Mouse (Mus musculus): ENCODE results near the gene Gpr22. TPM values are rescaled to one million over a fixed set of nuclear protein-coding genes. Genes with fewer than 3 reads are reported as not detected.
A peak's percentile ranks its signal among the peaks of the same experiment; 100 is the strongest.

Gene Gpr22
- 12.9 and 16.4 TPM in 2 replicates for polyA plus RNA-seq (2015; fragmentation: Nextera tagmentation; extraction: Ambion mirVana)

- peaks cover 12% of the 10 kb centered on the region for H3K4me1 ChIP-seq
- peak within 1 kb of the TSS; percentile 78 for H3K27ac ChIP-seq (replicated peaks)
- no peaks in the 10 kb centered on the region for H3K27me3 ChIP-seq (replicated peaks)
- WGBS = 23% methylated on average over 6 of the region's 6 CpGs
- ATAC-seq (ENCODE audit: extremely low read depth, insufficient number of reproducible peaks, low FRiP score, low TSS enrichment) = no peak
- no peaks in the 10 kb centered on the region for H3K9me3 ChIP-seq
- peaks cover 12% of the 10 kb centered on the region for H3K36me3 ChIP-seq
- peak within 1 kb of the TSS; percentile 60 for H3K4me3 ChIP-seq
- peak within 1 kb of the TSS; percentile 65 for H3K4me2 ChIP-seq
- H3K9ac ChIP-seq = peak within 1 kb of the TSS; percentile 85
These were observed at the start of gene Gpr22 for GRCm38 (mm10) chr12:31713600-31713999. Gene Gpr22 (minus strand): TSS chr12:31713947.

DNA sequence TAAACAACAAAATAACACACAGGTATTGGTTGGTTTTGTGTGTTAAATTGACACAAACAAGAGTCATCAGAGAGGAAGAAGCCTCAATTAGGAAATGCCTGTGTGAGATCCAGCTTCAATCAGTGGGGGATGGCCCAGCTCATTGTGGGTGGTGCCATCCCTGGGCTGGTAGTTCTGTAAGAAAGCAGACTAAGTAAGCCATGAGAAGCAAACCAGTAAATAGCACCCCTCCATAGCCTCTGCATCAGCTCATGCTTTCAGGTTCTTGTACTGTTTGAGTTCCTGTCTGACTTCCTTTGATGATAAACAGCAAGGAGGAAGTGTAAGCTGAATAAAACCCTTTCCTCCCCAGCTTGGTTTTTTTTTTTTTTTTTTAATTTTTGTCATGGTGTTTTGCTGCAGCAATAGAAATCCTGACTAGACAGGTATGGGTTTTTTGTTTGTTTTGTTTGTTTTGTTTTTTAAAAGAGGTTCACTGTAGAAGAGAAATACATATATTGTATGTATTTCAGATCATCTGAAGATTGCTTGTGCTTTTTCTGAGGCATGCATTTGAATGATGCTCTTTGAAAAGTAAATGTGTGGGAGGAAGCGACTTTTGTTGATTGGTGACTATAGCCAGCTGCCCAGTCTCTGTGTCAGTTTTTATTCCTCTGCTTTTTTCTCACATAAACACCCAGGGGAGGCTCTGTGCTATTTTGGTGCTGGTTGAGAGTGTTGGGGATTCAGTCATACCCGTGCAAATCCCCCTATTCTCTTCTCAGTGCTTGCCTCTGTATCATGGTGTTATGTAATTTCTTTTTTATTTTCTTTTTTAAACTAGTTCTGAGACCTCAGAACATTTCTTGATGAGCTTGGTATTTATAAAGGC, 42.4 kb upstream of the Gpr22 start:
- no peak overlapping the region for H3K27ac ChIP-seq (replicated peaks)
- H3K4me3 ChIP-seq = no peak overlapping the region
- no peaks in the 10 kb centered on the region for H3K9me3 ChIP-seq
- peaks cover 20% of the 10 kb centered on the region for H3K4me1 ChIP-seq
- H3K9ac ChIP-seq = no peak overlapping the region
- H3K4me2 ChIP-seq = no peak overlapping the region
- no peaks in the 10 kb centered on the region for H3K27me3 ChIP-seq (replicated peaks)
- peaks cover 3% of the 10 kb centered on the region; the same call in 1 of the 2 replicates for H3K36me3 ChIP-seq
- WGBS = 38% methylated on average over 2 of the region's 2 CpGs
- ATAC-seq (ENCODE audit: extremely low read depth, insufficient number of reproducible peaks, low FRiP score, low TSS enrichment) = no peak

- ATAC-seq (ENCODE audit: extremely low read depth, insufficient number of reproducible peaks, low FRiP score, low TSS enrichment) = no peak
These were observed 40.7 kb upstream of the Gpr22 start for GRCm38 (mm10) chr12:31754465-31754864.

DNA sequence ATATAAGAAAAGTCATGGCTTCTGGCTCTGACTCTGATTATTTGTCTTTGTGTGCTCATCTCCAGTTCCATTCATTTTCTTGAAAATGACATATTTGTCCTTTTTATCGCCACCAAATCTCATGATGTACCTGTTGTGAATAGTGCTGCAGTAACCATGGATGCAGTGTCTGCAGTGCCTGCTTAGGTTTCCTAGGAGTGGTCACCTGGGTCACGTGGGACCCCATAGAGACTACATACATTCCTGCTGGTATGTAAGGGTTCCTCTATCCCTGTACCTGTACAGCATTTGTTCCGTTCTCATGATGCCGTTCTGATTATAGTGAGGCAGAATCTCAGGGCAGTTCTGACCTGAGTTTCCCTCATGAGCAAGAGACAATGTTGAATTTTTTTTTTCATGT, 36.1 kb upstream of the Gpr22 start:
- Histone ChIP-seq H3K4me1 (no peaks in the 10 kb centered on the region), H3K27me3 (replicated peaks) (no peaks in the 10 kb centered on the region), H3K36me3 (peaks cover 7% of the 10 kb centered on the region), H3K4me3 (no peak overlapping the region), H3K9me3 (no peaks in the 10 kb centered on the region), H3K9ac (no peak overlapping the region), H3K4me2 (no peak overlapping the region), H3K27ac (replicated peaks) (no peak overlapping the region)
- no peak for ATAC-seq (ENCODE audit: extremely low read depth, insufficient number of reproducible peaks, low FRiP score, low TSS enrichment)
- 93% methylated on average over 4 of the region's 4 CpGs for WGBS

More at GRCm38 (mm10) chr12:31754465-31754864, 40.7 kb upstream of the Gpr22 start:
- Histone ChIP-seq H3K4me2 (no peak overlapping the region), H3K4me1 (peaks cover 14% of the 10 kb centered on the region), H3K9me3 (no peaks in the 10 kb centered on the region), H3K36me3 (no peaks in the 10 kb centered on the region), H3K4me3 (no peak overlapping the region), H3K9ac (no peak overlapping the region), H3K27me3 (replicated peaks) (no peaks in the 10 kb centered on the region), H3K27ac (replicated peaks) (no peak overlapping the region)
- WGBS = 63% methylated on average over 2 of the region's 2 CpGs

- H3K4me1 ChIP-seq = no peaks in the 10 kb centered on the region
- ATAC-seq (ENCODE audit: extremely low read depth, insufficient number of reproducible peaks, low FRiP score, low TSS enrichment) = no peak
- H3K9ac ChIP-seq = no peak overlapping the region
- H3K9me3 ChIP-seq = peaks cover 6% of the 10 kb centered on the region; the same call in 1 of the 2 replicates
- H3K4me3 ChIP-seq = no peak overlapping the region
- H3K4me2 ChIP-seq = no peak overlapping the region
- H3K36me3 ChIP-seq = peaks cover 12% of the 10 kb centered on the region
- 80% methylated on average over 8 of the region's 8 CpGs for WGBS
- H3K27ac ChIP-seq (replicated peaks) = no peak overlapping the region
- no peaks in the 10 kb centered on the region for H3K27me3 ChIP-seq (replicated peaks)
These were observed 33.6 kb upstream of the Gpr22 start for GRCm38 (mm10) chr12:31747301-31747700.

DNA sequence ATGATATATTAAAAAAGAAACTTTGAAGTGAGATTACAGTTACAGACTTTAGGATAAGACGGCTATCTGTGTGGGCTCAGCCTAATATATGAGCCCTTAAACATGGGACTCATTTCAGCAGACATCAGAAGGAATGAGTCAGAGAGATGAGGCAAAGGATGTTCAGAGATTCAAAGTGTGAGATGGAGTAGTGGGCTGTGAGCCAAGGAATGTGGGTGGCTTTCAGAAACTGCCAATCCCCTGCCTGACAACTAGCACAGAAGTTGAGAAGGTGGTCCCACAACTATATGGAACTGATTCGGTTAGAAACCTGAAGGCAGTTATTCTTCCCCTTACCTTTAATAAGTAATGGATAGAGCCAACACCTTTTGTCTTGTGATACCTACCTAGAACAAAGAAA, 20.9 kb upstream of the Gpr22 start:
- Histone ChIP-seq H3K9ac (no peak overlapping the region), H3K4me1 (peaks cover 10% of the 10 kb centered on the region), H3K9me3 (no peaks in the 10 kb centered on the region), H3K4me3 (no peak overlapping the region), H3K36me3 (no peaks in the 10 kb centered on the region), H3K27ac (replicated peaks) (no peak overlapping the region), H3K4me2 (no peak overlapping the region), H3K27me3 (replicated peaks) (no peaks in the 10 kb centered on the region)
- no peak for ATAC-seq (ENCODE audit: extremely low read depth, insufficient number of reproducible peaks, low FRiP score, low TSS enrichment)
- 71% methylated on average over 2 of the region's 2 CpGs for WGBS

DNA sequence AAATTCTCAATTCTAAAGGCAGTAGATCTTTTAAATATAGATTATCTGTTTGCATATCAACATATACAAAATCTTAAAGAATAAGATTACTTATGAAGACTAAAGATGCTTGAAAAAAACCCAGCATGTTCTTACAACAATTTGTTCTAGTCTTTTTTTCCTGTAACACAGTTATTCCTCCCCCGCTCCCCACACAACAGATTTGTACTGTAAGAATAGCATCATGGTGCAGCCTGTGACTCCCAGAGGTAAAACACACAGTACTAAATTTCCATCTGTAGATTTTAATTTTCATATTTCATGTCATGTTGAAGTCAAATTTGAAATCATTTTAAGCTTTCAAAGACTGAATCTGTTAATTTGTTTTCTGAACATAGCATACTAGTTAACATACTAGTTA, 16.4 kb upstream of the Gpr22 start:
- H3K4me1 ChIP-seq = peaks cover 23% of the 10 kb centered on the region
- no peak for ATAC-seq (ENCODE audit: extremely low read depth, insufficient number of reproducible peaks, low FRiP score, low TSS enrichment)
- no peak overlapping the region for H3K27ac ChIP-seq (replicated peaks)
- H3K4me2 ChIP-seq = no peak overlapping the region
- no peak overlapping the region for H3K9ac ChIP-seq
- no peak overlapping the region for H3K4me3 ChIP-seq
- no peaks in the 10 kb centered on the region for H3K9me3 ChIP-seq
- no peaks in the 10 kb centered on the region for H3K27me3 ChIP-seq (replicated peaks)
- no peaks in the 10 kb centered on the region for H3K36me3 ChIP-seq
- 85% methylated on average over 1 of the region's 1 CpGs for WGBS

DNA sequence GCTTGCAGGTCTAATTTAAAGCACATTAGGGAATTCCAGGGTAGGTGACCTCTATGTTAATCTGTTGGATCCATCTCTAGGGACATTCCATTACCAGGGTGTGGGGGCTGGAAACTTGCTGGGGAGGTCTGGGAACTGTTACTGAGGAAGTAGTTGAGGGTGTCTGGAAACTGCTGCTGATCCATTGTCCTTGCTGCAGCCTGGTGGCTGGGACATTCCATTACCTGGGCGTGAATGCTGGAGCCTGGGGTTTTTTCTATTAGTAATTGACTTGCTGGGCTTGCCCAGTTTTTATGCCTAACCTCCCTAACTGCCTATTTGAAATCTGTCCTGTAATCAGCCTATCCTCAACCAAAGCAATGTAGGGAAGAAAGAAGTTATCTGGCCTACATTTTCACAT, 13.0 kb upstream of the Gpr22 start:
- ATAC-seq (ENCODE audit: extremely low read depth, insufficient number of reproducible peaks, low FRiP score, low TSS enrichment) = no peak
- H3K36me3 ChIP-seq = peaks cover 4% of the 10 kb centered on the region; the same call in 1 of the 2 replicates
- H3K4me3 ChIP-seq = no peak overlapping the region
- H3K9ac ChIP-seq = no peak overlapping the region
- H3K27me3 ChIP-seq (replicated peaks) = no peaks in the 10 kb centered on the region
- no peaks in the 10 kb centered on the region for H3K9me3 ChIP-seq
- H3K27ac ChIP-seq (replicated peaks) = peak overlapping the region; percentile 82
- peaks cover 19% of the 10 kb centered on the region for H3K4me1 ChIP-seq
- WGBS = 28% methylated on average over 1 of the region's 1 CpGs
- no peak overlapping the region for H3K4me2 ChIP-seq

DNA sequence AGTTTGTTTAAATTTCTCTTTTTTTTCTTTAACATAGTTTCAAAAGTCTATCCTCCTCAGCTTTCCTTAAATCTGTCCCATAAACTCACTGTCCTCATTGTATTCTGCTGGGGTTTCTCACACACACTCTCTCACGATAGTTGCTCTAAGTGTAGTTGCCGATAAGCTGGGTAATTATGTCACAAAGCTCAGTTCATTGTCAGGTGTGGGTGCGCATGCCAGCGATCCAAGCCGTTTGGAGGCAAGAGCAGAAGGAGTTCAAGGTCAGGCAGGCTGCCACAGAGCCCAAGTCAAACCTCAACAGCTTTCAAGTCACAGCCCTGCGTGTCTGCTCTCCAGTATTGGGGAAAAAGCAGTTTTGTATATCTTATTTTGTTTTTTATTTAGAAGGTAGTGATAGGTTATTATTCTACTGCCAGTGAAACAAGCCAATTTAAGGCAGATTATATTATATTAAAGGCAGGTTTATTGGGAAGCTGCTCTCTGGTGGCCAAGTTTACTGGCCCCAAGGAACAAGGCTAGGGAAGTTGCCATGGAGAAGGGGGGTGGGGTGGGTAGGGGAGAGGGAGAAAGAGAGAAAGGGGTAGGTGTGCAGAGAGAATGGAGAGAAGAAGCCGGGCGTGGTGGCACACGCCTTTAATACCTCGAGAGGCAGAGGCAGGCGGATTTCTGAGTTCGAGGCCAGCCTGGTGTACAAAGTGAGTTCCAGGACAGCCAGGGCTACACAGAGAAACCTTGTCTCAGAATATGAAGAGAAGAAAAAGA, 11.9 kb upstream of the Gpr22 start:
- ATAC-seq (ENCODE audit: extremely low read depth, insufficient number of reproducible peaks, low FRiP score, low TSS enrichment) = peak; percentile 58; the same call in 1 of the 2 replicates
- H3K4me1 ChIP-seq = peaks cover 26% of the 10 kb centered on the region
- H3K27me3 ChIP-seq (replicated peaks) = no peaks in the 10 kb centered on the region
- peaks cover 4% of the 10 kb centered on the region; the same call in 1 of the 2 replicates for H3K36me3 ChIP-seq
- no peak overlapping the region for H3K4me2 ChIP-seq
- H3K4me3 ChIP-seq = no peak overlapping the region
- H3K9me3 ChIP-seq = no peaks in the 10 kb centered on the region
- no peak overlapping the region for H3K9ac ChIP-seq
- peak overlapping the region; percentile 82 for H3K27ac ChIP-seq (replicated peaks)
- WGBS = 60% methylated on average over 12 of the region's 12 CpGs

GRCm38 (mm10) chr12:31724576-31724975, 10.8 kb upstream of the Gpr22 start:
- WGBS = 83% methylated on average over 3 of the region's 3 CpGs
- Histone ChIP-seq H3K27me3 (replicated peaks) (no peaks in the 10 kb centered on the region), H3K36me3 (peaks cover 4% of the 10 kb centered on the region; the same call in 1 of the 2 replicates), H3K4me2 (no peak overlapping the region), H3K27ac (replicated peaks) (peak overlapping the region; percentile 69; the same call in 1 of the 2 replicates), H3K4me3 (no peak overlapping the region), H3K9ac (no peak overlapping the region), H3K9me3 (no peaks in the 10 kb centered on the region), H3K4me1 (peaks cover 35% of the 10 kb centered on the region)
- no peak for ATAC-seq (ENCODE audit: extremely low read depth, insufficient number of reproducible peaks, low FRiP score, low TSS enrichment)

DNA sequence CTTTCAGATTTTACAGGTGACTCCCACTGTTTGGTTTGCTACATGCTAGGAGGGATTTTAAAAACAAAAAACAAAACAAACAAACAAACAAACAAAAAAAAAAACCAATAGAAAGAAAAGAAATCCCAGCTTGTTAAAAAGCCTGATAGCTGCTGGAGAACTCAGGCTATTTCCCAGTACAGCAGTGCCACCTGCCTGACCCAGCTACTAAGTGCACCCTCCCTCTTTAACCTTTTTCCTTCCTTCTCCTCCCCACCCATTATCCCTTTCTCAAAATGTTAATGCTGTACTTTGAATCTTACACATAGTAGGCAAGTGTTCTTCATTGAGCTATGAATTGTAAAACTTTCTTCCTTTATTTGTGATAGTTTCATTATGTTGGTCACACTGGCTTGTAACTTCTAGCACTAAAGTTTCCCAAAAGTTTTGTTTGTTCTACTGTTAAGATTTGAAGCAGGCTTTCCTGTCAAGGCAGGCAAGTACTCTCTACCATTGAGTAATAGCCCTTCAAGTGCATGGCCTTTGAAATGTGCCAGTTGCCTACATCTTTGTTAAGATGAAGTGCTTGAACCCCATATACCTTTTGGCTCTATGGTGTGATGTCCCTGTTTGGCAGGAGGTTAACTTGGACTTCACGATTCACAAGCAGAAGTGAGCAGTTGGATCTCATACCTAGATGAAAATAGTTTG, 6.0 kb upstream of the Gpr22 start:
- peaks cover 3% of the 10 kb centered on the region; the same call in 1 of the 2 replicates for H3K36me3 ChIP-seq
- no peaks in the 10 kb centered on the region for H3K27me3 ChIP-seq (replicated peaks)
- H3K9me3 ChIP-seq = no peaks in the 10 kb centered on the region
- H3K4me1 ChIP-seq = peaks cover 26% of the 10 kb centered on the region
- no peak overlapping the region for H3K9ac ChIP-seq
- 74% methylated on average over 1 of the region's 1 CpGs for WGBS
- no peak for ATAC-seq (ENCODE audit: extremely low read depth, insufficient number of reproducible peaks, low FRiP score, low TSS enrichment)
- H3K27ac ChIP-seq (replicated peaks) = peak overlapping the region; percentile 46; the same call in 1 of the 2 replicates
- H3K4me2 ChIP-seq = no peak overlapping the region
- no peak overlapping the region for H3K4me3 ChIP-seq

Measured in heart, embryonic 13.5 days (tissue).